Mouse (Mus musculus): Measurements from ENCODE around the gene Gm21974.
A peak's percentile ranks its signal among the peaks of the same experiment; 100 is the strongest.
"Not testable (repeated sequence)": the region's sequence is repeated elsewhere in the genome, so short reads cannot be mapped to it uniquely, and the experiment has no call there.

Gene Gm21974

GRCm38 (mm10) chr7:127895442-127895841, at the start of gene Gm21974, which contains the start of gene Vkorc1:
Gene Gm21974, minus strand, starts transcription at chr7:127895454.
Gene Vkorc1, minus strand, starts transcription at chr7:127895617.
- DNase-seq: peak; percentile 98 to 99

GRCm38 (mm10) chr7:127944614-127945013, 49.4 kb upstream of the Gm21974 start:
- DNase-seq: no peak

GRCm38 (mm10) chr7:127942097-127942496, 46.8 kb upstream of the Gm21974 start:
- DNase-seq: not testable (repeated sequence)

DNA sequence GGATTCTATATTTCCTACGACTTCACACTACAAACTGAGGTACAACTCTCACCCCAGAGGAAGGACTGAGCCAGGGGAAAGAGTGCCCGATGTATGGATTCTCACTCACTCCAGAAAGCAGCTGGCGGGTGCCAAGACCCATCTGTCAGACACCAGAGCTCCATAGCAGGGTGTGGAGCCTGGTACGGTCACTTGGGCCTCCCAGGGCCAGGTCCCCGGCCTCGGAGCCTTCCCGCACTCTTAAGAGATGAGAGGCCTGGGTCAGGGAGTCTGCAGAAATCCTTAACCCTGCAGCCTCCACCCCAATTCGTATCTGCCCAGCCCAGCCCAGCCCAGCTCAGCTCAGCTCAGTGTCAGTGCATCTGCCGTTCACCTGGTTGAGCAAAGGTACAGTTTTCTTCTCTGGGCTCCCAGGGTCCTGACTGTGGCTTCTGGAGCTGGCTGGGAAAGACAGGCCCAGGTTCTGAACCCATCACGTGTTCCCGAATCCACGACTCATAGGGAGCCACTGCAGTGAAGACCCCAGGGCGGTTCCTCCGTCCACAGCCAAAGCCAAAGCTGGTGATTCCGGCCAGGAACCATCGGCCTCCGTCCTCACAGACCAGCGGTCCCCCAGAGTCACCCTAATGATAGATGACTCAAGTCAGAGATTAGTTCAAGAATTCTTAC, 41.1 kb upstream of the Gm21974 start:
- peak in 1 of 2 experiments; percentile 40 for DNase-seq

DNA sequence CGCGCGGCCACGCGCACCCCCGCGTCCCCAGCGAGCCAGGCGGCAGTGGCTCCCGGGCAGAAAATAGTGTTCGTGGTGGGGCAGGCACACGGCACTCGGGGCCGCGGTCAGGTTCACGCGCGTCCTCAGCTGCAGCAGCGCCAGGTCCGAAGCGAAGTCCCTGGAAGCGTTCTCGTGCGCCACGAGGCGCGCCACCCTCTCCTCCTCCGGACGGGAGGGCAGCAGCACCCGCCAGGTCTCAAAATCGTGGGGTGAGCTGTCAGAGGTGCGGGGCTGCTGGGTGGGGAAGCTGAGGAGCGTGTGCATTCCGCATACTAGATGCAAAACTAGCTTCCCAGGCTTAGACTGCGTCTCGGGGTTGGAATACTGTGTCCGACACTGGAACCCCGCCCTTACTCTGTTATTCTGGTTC, 40.5 kb upstream of the Gm21974 start:
- no peak for DNase-seq

GRCm38 (mm10) chr7:127935028-127935722, 39.9 kb upstream of the Gm21974 start:
- peak; percentile 95 to 97 for DNase-seq

GRCm38 (mm10) chr7:127934075-127934474, 38.8 kb upstream of the Gm21974 start:
- peak in 1 of 2 experiments; percentile 45 for DNase-seq

DNA sequence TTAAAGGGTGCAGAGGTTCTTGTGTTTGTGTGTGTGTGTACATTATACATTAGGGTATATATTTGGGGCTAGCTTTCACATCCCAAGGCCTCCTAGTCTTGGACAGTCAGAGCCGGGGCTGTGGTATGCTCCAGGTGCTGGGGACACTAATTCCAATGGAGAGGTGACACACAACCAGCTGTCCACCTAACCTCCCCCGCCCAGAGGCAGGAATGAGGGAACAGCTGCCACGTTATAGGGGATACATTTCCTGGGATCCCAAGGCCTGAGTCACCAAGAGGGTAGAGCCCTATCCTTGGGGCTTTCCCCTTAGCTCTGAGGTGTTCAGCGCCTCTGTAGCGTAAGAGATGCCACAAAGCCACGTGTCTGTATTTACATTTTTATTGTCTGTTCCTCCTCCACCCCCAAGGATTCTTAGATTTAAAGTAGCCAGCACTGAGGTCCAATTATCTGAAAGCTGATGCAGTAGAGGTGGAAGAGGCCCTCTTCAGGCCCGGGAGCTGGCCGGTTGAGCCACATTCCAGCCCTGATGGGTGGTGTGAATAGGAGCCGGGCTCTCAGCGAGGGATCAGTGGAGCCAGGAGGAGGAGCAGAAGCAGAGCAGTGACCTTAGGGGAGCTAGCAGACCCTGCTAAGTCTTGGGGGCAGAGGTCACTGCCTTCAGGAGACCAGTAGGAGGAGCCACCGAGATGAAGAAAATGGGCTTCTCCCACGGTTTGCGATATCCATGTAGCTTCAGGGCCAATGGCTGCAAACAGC, 37.2 kb upstream of the Gm21974 start:
- peak; percentile 62 to 79 for DNase-seq

DNA sequence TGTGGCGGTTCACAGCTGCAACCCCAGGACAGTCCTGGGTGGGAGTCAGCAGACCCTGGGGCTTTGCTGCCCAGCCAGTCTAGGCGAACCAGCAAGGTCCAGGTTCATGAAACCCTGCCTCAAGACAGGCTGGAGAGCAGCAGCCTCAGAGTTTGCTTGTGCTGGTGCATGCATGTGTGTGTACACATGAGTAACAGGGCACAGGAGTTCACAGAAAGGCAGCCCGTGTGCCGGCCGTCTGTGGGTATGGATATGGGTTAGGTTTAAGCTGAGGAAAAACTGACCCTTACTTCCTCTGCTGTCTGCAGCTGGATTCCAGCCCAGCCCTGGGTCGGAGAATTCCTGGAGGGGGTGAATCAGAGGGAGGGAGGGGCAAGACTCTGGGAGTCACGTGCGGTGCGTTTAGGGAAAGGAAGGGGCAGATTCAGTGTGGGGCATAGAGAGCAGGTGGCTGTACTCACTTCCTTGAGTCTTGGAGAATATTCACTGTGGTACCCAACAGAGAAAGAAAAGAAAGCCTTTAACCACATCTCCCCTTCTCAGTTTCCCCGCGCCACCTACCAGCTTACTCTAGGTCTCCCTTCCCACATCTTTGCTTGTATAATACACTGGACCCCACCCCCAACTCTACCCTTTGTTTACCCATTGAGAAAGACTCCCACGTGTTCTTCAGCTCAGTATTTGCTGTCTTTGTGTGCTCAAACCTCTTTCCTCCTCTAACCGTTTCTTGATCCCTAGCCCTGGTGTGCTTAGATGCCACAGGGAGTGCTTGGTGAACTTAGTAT, 36.3 kb upstream of the Gm21974 start:
- peak; percentile 84 to 89 for DNase-seq

GRCm38 (mm10) chr7:127930636-127931035, 35.4 kb upstream of the Gm21974 start:
- peak in 1 of 2 experiments; percentile 34 for DNase-seq

DNA sequence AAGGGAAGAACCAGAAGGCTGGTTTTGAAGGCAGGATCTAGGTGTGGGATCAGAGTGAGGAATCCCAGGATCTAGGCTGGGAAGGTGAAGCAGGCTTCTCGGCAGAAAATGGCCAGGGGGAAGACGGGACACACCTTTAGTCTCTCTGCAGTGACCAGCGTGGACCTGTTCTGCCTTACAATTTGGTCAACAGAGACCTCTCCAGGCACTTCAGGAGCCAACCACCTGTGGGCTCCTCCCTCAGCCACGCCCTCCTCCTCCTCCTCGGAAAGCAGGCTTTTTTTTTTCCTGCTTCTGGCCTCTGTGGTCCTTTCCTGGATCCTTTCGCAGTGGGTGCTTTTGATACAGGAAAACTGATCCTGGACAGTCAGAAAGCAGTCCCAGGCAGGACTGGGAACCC, 34.7 kb upstream of the Gm21974 start, which contains the start of gene Prss8:
Gene Prss8 (minus strand): TSS at position 182 of the 400 bp plus-strand sequence.
- peak; percentile 94 to 96 for DNase-seq

GRCm38 (mm10) chr7:127928596-127928995, 33.3 kb upstream of the Gm21974 start:
- DNase-seq: peak; percentile 52 to 81

GRCm38 (mm10) chr7:127927726-127928125, 32.5 kb upstream of the Gm21974 start:
- DNase-seq: peak; percentile 44 to 75

- peak; percentile 84 to 93 for DNase-seq
These were observed 31.6 kb upstream of the Gm21974 start for GRCm38 (mm10) chr7:127926846-127927245.

DNA sequence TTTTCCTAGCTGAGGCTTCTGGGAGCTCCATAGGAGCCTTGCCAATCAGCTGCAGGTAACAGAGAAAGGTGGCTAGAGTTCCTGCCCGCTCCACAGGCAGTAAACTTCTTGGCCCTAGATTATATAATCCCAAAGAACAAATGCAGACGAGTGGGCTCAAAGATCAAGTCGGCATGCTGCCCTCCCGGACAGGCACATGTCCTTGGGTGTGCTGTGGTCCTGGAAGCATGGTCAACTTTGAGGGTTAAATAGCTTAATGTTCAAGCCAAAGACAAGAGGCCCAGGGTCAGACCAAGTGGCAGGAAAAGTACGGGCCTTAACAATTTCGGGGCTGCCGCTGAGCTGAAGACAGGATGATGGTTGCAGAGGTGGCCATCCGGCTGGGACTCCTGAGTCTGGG, 30.8 kb upstream of the Gm21974 start:
- peak; percentile 77 to 92 for DNase-seq

DNA sequence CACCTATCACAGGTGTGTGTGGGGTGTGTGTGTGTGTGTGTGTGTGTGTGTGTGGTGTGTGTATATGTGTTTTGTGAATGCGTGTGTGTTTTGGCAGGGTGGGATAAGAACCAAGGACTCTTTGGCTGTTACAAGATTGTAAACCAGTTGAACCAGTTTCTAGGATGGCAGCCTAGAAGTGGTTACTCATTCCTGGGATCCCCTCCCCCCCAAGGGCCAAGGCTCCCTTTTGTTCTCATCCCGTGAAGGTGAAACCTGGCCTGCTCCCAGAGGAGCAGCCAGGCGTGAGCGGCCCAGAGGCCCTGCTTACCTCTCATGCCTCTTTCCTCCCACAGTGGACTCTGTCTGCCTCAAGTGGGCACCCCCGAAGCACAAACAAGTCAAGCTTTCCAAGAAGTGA, 30.0 kb upstream of the Gm21974 start:
- DNase-seq: peak; percentile 92 to 96

GRCm38 (mm10) chr7:127923714-127924113, 28.5 kb upstream of the Gm21974 start:
- DNase-seq: peak; percentile 14 to 57

DNA sequence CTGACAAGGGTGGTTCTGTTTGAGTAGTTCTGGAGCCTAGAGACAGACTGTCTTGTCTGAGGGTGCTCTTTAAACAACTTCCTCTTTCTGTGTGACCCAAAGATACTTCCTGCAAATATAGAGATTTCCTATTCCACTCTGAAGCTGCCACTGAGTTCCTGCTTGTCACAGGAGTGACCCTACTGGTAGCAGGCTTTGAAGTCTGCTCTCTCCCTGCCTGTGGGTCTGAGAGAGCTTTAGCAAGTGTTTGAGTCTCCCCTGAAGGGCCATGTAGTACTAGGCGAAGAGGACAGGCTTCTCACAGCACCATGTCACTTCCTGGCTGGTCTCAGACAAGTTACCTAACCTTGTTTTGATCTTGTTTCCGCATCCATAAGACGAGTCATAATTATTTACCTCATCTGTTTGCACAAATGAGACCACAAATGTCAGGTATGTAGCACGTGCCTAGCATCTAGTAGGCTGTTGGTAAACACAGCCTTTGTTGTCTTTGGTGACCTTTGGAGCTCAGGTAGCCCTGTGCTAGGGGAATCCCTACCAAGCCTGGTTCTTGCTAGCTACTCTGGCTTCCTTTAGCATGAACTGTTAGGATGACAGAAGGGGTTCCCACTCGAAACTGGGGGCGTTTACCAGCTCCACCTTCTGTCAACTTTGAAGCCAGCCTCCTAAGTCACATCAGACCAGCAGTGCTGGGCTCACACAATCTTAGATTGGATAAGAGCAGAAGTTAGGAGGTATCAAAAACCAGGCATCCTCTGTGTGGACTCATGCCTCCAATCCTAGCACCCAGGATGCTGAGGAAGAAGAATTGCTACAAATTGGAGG, 27.4 kb upstream of the Gm21974 start:
- no peak for DNase-seq

DNA sequence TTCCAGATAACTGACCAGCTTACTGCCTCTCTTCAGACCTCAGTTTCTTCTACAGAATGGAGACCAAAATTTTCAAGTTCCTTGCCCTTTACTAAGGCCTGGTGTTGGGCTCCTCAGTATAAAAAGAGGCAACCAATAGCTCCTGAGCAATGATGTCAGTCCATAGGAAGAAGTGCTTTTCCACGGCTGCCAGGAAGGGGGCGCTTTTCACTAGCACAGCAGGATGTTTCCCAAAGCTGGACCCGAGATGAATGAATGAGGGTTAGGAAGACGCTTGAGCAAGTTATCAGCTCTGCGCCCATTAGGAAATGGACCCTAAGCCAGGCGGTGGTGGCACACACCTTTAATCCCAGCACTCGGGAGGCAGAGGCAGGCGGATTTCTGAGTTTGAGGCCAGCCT, 26.3 kb upstream of the Gm21974 start:
- peak; percentile 66 to 73 for DNase-seq

- DNase-seq: peak; percentile 56 to 64
These were observed 24.0 kb upstream of the Gm21974 start for GRCm38 (mm10) chr7:127919290-127919689.

DNA sequence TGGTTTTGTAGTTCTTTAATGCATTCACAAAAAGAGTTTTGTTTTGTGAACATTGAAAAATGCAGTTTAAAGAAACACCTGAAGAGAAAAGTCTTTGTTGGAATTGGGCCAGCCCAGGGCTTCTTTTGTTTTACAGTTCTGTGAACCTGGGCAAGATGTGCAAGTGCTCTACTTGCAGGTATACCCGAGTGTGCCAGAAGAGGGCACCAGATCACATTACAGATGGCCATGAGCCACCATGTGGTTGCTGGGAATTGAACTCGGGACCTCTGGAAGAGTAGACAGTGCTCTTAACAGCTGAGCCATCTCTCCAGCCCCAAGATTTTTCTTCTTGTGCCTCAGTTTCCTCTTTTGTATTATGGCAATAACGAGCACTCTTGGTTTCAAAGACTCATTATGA, 22.9 kb upstream of the Gm21974 start:
- DNase-seq: peak; percentile 78 to 86

- DNase-seq: no peak
These were observed 20.0 kb upstream of the Gm21974 start for GRCm38 (mm10) chr7:127915293-127915692.

All from kidney, postnatal 25 days (tissue).